Mouse (Mus musculus): ENCODE measurements at regions not wholly inside any gene's neighbourhood (a gene's known extent, or its start where the extent isn't known, plus 50 kb on each side); places are given as distances from the start of the nearest gene placed in this dataset.

- no peak overlapping the region for H3K27ac ChIP-seq (replicated peaks; ENCODE audit: low read depth, low read length)
- no peaks in the 10 kb centered on the region for H3K4me1 ChIP-seq (ENCODE audit: control insufficient read depth, insufficient read depth, low read length)
- DNase-seq (ENCODE audit: low spot score) (no peak), ATAC-seq (replicated peaks; ENCODE audit: insufficient number of reproducible peaks, low FRiP score, low TSS enrichment, low read depth) (no peak)
- no peak overlapping the region for H3K4me3 ChIP-seq (ENCODE audit: low read depth, low read length)
- no peaks in the 10 kb centered on the region for H3K36me3 ChIP-seq (replicated peaks; ENCODE audit: control insufficient read depth, insufficient read depth, low read depth, low read length)
- H3K9ac ChIP-seq (replicated peaks; ENCODE audit: low read length) = no peak overlapping the region
- H3K9me3 ChIP-seq (replicated peaks; ENCODE audit: control insufficient read depth, low read length) = no peaks in the 10 kb centered on the region
- no peak overlapping the region for H3K4me2 ChIP-seq (ENCODE audit: low read depth, low read length)
- H3K27me3 ChIP-seq (ENCODE audit: control insufficient read depth, insufficient read depth, low read length) = no peaks in the 10 kb centered on the region
Measured at GRCm38 (mm10) chr9:32923925-32924324, 287.9 kb downstream of the Ets1 start.

DNA sequence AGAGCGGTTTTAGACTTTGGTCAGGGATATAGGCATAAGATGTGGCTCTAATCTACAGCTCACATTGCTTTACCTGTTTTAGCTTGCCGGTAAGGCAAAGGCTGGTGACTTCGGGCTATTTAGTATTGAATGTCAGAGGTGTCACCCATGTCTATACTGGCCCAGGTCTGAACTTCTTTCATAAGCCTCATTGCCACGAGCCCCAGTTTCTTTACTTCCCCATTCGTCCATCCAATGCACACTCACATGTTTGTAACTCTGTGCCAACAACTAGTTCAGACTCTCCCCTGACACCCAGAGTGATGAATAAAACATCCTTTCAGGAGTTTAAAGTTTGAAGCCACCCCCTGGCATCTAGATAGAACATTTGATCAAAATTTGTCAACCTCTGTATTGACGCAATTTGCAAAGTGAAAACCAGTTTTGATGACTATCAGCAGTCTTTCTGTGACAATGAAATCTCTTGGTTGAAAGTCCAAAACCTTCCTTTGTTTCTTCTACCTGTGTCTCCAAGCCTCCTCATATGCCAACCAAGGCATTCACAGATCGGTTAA, 288.4 kb downstream of the Ets1 start:
- Histone ChIP-seq H3K27me3 (ENCODE audit: control insufficient read depth, insufficient read depth, low read length) (no peaks in the 10 kb centered on the region), H3K27ac (replicated peaks; ENCODE audit: low read depth, low read length) (no peak overlapping the region), H3K4me2 (ENCODE audit: low read depth, low read length) (no peak overlapping the region), H3K4me3 (ENCODE audit: low read depth, low read length) (no peak overlapping the region), H3K9ac (replicated peaks; ENCODE audit: low read length) (no peak overlapping the region), H3K36me3 (replicated peaks; ENCODE audit: control insufficient read depth, insufficient read depth, low read depth, low read length) (no peaks in the 10 kb centered on the region), H3K9me3 (replicated peaks; ENCODE audit: control insufficient read depth, low read length) (no peaks in the 10 kb centered on the region), H3K4me1 (ENCODE audit: control insufficient read depth, insufficient read depth, low read length) (no peaks in the 10 kb centered on the region)
- ATAC-seq (replicated peaks; ENCODE audit: insufficient number of reproducible peaks, low FRiP score, low TSS enrichment, low read depth) (no peak), DNase-seq (ENCODE audit: low spot score) (no peak)
- WGBS = 93% methylated on average over 7 of the region's 7 CpGs

DNA sequence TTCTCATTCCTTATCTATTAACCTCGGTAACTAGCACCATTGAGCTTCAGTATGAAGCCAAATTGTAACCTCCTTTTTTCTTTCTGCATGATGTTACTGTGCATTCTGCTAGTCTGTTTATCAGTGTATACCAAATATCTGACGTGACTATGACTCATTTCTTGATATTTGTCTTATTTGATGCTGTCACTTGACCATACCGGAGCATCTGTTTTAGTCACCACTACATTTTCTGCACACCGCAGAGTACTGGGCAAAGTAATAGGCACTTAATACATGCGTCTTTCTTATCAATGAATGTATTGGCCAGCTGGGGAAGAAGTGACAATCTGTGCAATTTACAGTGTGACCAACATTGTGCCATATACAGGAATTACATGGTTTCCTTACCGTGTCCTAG, 289.0 kb downstream of the Ets1 start:
- no peak overlapping the region for H3K9ac ChIP-seq (replicated peaks; ENCODE audit: low read length)
- H3K36me3 ChIP-seq (replicated peaks; ENCODE audit: control insufficient read depth, insufficient read depth, low read depth, low read length) = no peaks in the 10 kb centered on the region
- DNase-seq (ENCODE audit: low spot score) (no peak), ATAC-seq (replicated peaks; ENCODE audit: insufficient number of reproducible peaks, low FRiP score, low TSS enrichment, low read depth) (no peak)
- H3K4me2 ChIP-seq (ENCODE audit: low read depth, low read length) = no peak overlapping the region
- WGBS = 91% methylated on average over 6 of the region's 6 CpGs
- H3K9me3 ChIP-seq (replicated peaks; ENCODE audit: control insufficient read depth, low read length) = no peaks in the 10 kb centered on the region
- no peak overlapping the region for H3K27ac ChIP-seq (replicated peaks; ENCODE audit: low read depth, low read length)
- H3K27me3 ChIP-seq (ENCODE audit: control insufficient read depth, insufficient read depth, low read length) = no peaks in the 10 kb centered on the region
- no peaks in the 10 kb centered on the region for H3K4me1 ChIP-seq (ENCODE audit: control insufficient read depth, insufficient read depth, low read length)
- no peak overlapping the region for H3K4me3 ChIP-seq (ENCODE audit: low read depth, low read length)

DNA sequence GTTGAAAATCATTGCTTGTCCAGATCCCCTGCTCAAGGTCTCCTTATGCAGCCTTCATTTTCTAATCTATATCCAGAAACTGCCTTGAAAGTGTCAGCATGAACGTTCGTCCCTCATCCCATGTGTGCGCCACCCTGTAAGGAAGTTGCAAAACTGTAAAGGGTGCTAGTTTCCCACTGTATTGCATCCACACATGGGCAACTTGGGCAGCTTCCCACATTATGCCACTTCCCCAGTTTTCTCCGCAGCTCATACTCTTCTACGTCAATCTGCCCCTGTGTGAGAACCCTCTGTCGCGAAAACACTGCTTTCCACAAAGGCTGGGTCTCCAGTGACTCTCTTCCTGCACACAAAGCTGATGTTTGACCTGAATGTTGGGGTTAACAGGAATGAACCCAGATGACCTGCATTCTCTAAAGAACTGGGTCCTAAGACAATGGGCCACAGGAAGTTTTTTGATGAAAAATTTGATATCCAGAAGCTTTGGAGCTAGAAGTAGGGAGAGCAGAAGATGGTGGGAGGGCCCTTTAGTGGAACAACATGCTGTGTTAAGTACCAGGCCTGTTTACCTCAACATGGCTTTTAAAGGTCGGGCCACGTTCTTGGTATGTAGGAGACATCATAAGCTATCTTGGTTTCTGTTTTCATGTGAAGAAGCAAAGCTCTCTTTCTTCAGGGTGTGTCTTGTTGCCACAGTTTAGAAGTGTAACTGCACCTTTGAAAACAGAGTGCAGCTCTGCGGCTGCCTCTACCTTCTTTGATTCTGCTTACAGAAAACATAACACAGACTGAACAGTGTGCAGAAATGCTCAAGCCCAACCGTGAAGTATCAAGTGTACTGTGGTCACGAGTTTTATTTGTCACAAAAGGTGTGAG, 289.9 kb downstream of the Ets1 start:
- no peak overlapping the region for H3K9ac ChIP-seq (replicated peaks; ENCODE audit: low read length)
- 79% methylated on average over 12 of the region's 12 CpGs for WGBS
- H3K9me3 ChIP-seq (replicated peaks; ENCODE audit: control insufficient read depth, low read length) = no peaks in the 10 kb centered on the region
- DNase-seq (ENCODE audit: low spot score) (no peak), ATAC-seq (replicated peaks; ENCODE audit: insufficient number of reproducible peaks, low FRiP score, low TSS enrichment, low read depth) (no peak)
- H3K4me2 ChIP-seq (ENCODE audit: low read depth, low read length) = no peak overlapping the region
- H3K27ac ChIP-seq (replicated peaks; ENCODE audit: low read depth, low read length) = no peak overlapping the region
- no peaks in the 10 kb centered on the region for H3K4me1 ChIP-seq (ENCODE audit: control insufficient read depth, insufficient read depth, low read length)
- no peaks in the 10 kb centered on the region for H3K27me3 ChIP-seq (ENCODE audit: control insufficient read depth, insufficient read depth, low read length)
- H3K4me3 ChIP-seq (ENCODE audit: low read depth, low read length) = no peak overlapping the region
- no peaks in the 10 kb centered on the region for H3K36me3 ChIP-seq (replicated peaks; ENCODE audit: control insufficient read depth, insufficient read depth, low read depth, low read length)

GRCm38 (mm10) chr9:32927656-32928055, 291.6 kb downstream of the Ets1 start:
- Histone ChIP-seq H3K9ac (replicated peaks; ENCODE audit: low read length) (no peak overlapping the region), H3K27me3 (ENCODE audit: control insufficient read depth, insufficient read depth, low read length) (no peaks in the 10 kb centered on the region), H3K4me1 (ENCODE audit: control insufficient read depth, insufficient read depth, low read length) (no peaks in the 10 kb centered on the region), H3K4me2 (ENCODE audit: low read depth, low read length) (no peak overlapping the region), H3K4me3 (ENCODE audit: low read depth, low read length) (no peak overlapping the region), H3K27ac (replicated peaks; ENCODE audit: low read depth, low read length) (no peak overlapping the region), H3K36me3 (replicated peaks; ENCODE audit: control insufficient read depth, insufficient read depth, low read depth, low read length) (no peaks in the 10 kb centered on the region), H3K9me3 (replicated peaks; ENCODE audit: control insufficient read depth, low read length) (no peaks in the 10 kb centered on the region)
- 84% methylated on average over 1 of the region's 1 CpGs for WGBS
- ATAC-seq (replicated peaks; ENCODE audit: insufficient number of reproducible peaks, low FRiP score, low TSS enrichment, low read depth) (no peak), DNase-seq (ENCODE audit: low spot score) (no peak)

GRCm38 (mm10) chr9:32928289-32929000, 292.4 kb downstream of the Ets1 start:
- ATAC-seq (replicated peaks; ENCODE audit: insufficient number of reproducible peaks, low FRiP score, low TSS enrichment, low read depth) (no peak), DNase-seq (ENCODE audit: low spot score) (no peak)
- H3K9me3 ChIP-seq (replicated peaks; ENCODE audit: control insufficient read depth, low read length) = no peaks in the 10 kb centered on the region
- no peak overlapping the region for H3K27ac ChIP-seq (replicated peaks; ENCODE audit: low read depth, low read length)
- no peak overlapping the region for H3K4me3 ChIP-seq (ENCODE audit: low read depth, low read length)
- no peak overlapping the region for H3K9ac ChIP-seq (replicated peaks; ENCODE audit: low read length)
- no peaks in the 10 kb centered on the region for H3K36me3 ChIP-seq (replicated peaks; ENCODE audit: control insufficient read depth, insufficient read depth, low read depth, low read length)
- H3K27me3 ChIP-seq (ENCODE audit: control insufficient read depth, insufficient read depth, low read length) = no peaks in the 10 kb centered on the region
- 89% methylated on average over 8 of the region's 8 CpGs for WGBS
- H3K4me1 ChIP-seq (ENCODE audit: control insufficient read depth, insufficient read depth, low read length) = no peaks in the 10 kb centered on the region
- no peak overlapping the region for H3K4me2 ChIP-seq (ENCODE audit: low read depth, low read length)

DNA sequence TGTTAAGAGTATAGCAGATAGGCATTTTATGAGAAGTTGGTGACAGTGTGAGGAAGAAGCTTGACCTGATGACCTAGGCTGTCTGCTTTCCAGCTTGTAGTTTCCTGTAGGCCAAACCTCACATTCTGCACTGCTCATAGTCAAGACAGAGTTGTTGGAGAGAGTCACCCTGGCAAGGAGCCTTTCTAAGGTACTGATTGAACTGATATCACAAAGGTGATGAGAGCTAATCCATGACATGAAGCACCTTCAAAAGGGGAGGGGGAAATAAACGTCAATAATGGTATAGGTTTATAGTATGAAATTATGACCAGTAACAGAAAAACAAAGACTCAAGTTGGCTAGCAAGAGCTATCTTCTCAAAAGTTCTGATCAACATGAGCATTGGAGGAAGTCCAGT, 293.3 kb downstream of the Ets1 start:
- H3K27me3 ChIP-seq (ENCODE audit: control insufficient read depth, insufficient read depth, low read length) = no peaks in the 10 kb centered on the region
- no peak for ATAC-seq (replicated peaks; ENCODE audit: insufficient number of reproducible peaks, low FRiP score, low TSS enrichment, low read depth)
- WGBS = 92% methylated on average over 1 of the region's 1 CpGs
- DNase-seq (ENCODE audit: low spot score) = no peak
- no peak overlapping the region for H3K4me2 ChIP-seq (ENCODE audit: low read depth, low read length)
- H3K9me3 ChIP-seq (replicated peaks; ENCODE audit: control insufficient read depth, low read length) = no peaks in the 10 kb centered on the region
- no peaks in the 10 kb centered on the region for H3K4me1 ChIP-seq (ENCODE audit: control insufficient read depth, insufficient read depth, low read length)
- no peak overlapping the region for H3K4me3 ChIP-seq (ENCODE audit: low read depth, low read length)
- H3K27ac ChIP-seq (replicated peaks; ENCODE audit: low read depth, low read length) = no peak overlapping the region
- H3K9ac ChIP-seq (replicated peaks; ENCODE audit: low read length) = no peak overlapping the region
- no peaks in the 10 kb centered on the region for H3K36me3 ChIP-seq (replicated peaks; ENCODE audit: control insufficient read depth, insufficient read depth, low read depth, low read length)

DNA sequence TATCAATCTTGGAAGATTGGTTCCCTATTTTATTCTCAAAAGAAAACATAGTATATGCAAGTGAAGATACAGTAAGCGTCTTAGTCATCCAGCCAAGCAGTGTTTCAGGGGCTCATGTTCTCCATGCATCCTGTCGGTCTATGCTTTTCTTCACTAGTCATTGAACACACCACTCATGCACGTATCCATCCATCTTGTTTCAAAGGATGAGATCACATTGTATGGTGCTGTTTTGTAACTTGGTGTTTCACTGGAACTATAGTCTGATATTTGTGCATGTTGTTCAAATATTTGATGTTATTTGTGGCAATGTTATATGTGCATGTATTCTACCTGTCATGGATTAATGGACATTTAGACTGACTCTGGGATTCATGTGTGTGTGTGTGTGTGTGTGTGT, 293.8 kb downstream of the Ets1 start:
- ATAC-seq (replicated peaks; ENCODE audit: insufficient number of reproducible peaks, low FRiP score, low TSS enrichment, low read depth) = no peak
- WGBS = 96% methylated on average over 3 of the region's 3 CpGs
- H3K36me3 ChIP-seq (replicated peaks; ENCODE audit: control insufficient read depth, insufficient read depth, low read depth, low read length) = no peaks in the 10 kb centered on the region

More for the DNA sequence above, 293.8 kb downstream of the Ets1 start:
- Histone ChIP-seq H3K4me3 (ENCODE audit: low read depth, low read length) (no peak overlapping the region), H3K9me3 (replicated peaks; ENCODE audit: control insufficient read depth, low read length) (no peaks in the 10 kb centered on the region), H3K4me2 (ENCODE audit: low read depth, low read length) (no peak overlapping the region), H3K27me3 (ENCODE audit: control insufficient read depth, insufficient read depth, low read length) (no peaks in the 10 kb centered on the region), H3K4me1 (ENCODE audit: control insufficient read depth, insufficient read depth, low read length) (no peaks in the 10 kb centered on the region), H3K27ac (replicated peaks; ENCODE audit: low read depth, low read length) (no peak overlapping the region), H3K9ac (replicated peaks; ENCODE audit: low read length) (no peak overlapping the region)
- no peak for DNase-seq (ENCODE audit: low spot score)
